ENCODE assay signal across 14 mouse cellular contexts in genomic region chr14:115015299-115015698, GRCm38 (mm10).
DNase-seq lines count a peak whose midpoint lies in the region; ATAC-seq and TF ChIP-seq lines count a peak whose summit lies in the region.
"Had no signal": no experiment of that assay in that cellular context is flagged by ENCODE, and none has a peak within 500 bp of the region (broad histone marks: within the 10 kb centered on the region; RNA-seq: fewer than 3 reads in every experiment).

No protein-coding gene starts in this region.

- H3K27me3 ChIP-seq in heart, adult 2 months (ENCODE audit: control insufficient read depth, insufficient read depth, low read length) = peaks cover 1% of the 10 kb centered on the region; the same call in 1 of the 2 replicates
- H3K27me3 ChIP-seq in lung, embryonic 14.5 days (ENCODE audit: insufficient read depth, low read length) = no peaks in the 10 kb centered on the region
- H3K27me3 ChIP-seq in lung, postnatal 0 days (replicated peaks; ENCODE audit: insufficient read depth, low read length) = no peaks in the 10 kb centered on the region
- H3K27me3 ChIP-seq in midbrain, embryonic 16.5 days (ENCODE audit: control insufficient read depth, insufficient read depth, low read depth, low read length) = no peaks in the 10 kb centered on the region

- 36% methylated on average over 5 of the region's 5 CpGs for WGBS in heart, adult 2 months
- 35% methylated on average over 5 of the region's 5 CpGs for WGBS in lung, embryonic 14.5 days
- 36% methylated on average over 5 of the region's 5 CpGs for WGBS in lung, postnatal 0 days
- WGBS in midbrain, embryonic 16.5 days = 31% methylated on average over 5 of the region's 5 CpGs

- intact Hi-C loops in heart, adult 2 months (cut with DNase I) = no loop called here

- no peak overlapping the region for H3K4me3 ChIP-seq in heart, adult 2 months
- H3K4me3 ChIP-seq in lung, embryonic 14.5 days (ENCODE audit: low read depth, low read length) = no peak overlapping the region
- H3K4me3 ChIP-seq in lung, postnatal 0 days (ENCODE audit: low read depth, low read length) = no peak overlapping the region
- no peak overlapping the region for H3K4me3 ChIP-seq in midbrain, embryonic 16.5 days (ENCODE audit: low read depth, low read length)

- no peak overlapping the region for H3K27ac ChIP-seq in heart, adult 2 months
- no peak overlapping the region for H3K27ac ChIP-seq in lung, embryonic 14.5 days (ENCODE audit: low read depth)
- H3K27ac ChIP-seq in lung, postnatal 0 days (ENCODE audit: low read length) = no peak overlapping the region
- no peak overlapping the region for H3K27ac ChIP-seq in midbrain, embryonic 16.5 days (ENCODE audit: low read length)

- no peak overlapping the region for H3K4me2 ChIP-seq in lung, embryonic 14.5 days
- no peak overlapping the region for H3K4me2 ChIP-seq in lung, postnatal 0 days (replicated peaks; ENCODE audit: low read depth, low read length)
- no peak overlapping the region for H3K4me2 ChIP-seq in midbrain, embryonic 16.5 days (ENCODE audit: low read length)

- DNase-seq in heart, adult 2 months = no peak
- no peak for DNase-seq in heart, adult 8-10 months (ENCODE audit: low spot score)
- DNase-seq in lung, embryonic 14.5 days = no peak
- no peak for DNase-seq in lung, postnatal 0 days (ENCODE audit: low spot score)
- DNase-seq in brain, adult 2 months (ENCODE audit: low read depth, low spot score) = peak; percentile 7
- DNase-seq in cerebellum, postnatal 4 days (ENCODE audit: low spot score in 2 of 2) = no peak
- DNase-seq in ovary, adult 18-20 months (ENCODE audit: low spot score) = no peak
- DNase-seq: adrenal gland, postnatal 10 days; heart, adult 18-20 months; heart, postnatal 14 days; kidney, adult 18-20 months; lung, adult 2 months; thymus, postnatal 4 days had no signal

- TF ChIP-seq CTCF in heart, adult 2 months (IDR thresholded peaks at IDR 0.05) = peak; percentile 21; the same call in 1 of the 2 replicates
- TF ChIP-seq CTCF in lung, embryonic 14.5 days (IDR thresholded peaks at IDR 0.05; ENCODE audit: low read depth) = peak; percentile 11; the same call in 1 of the 2 replicates
- no peak for TF ChIP-seq CTCF in lung, postnatal 0 days (IDR thresholded peaks at IDR 0.05)

- TF ChIP-seq POLR2A in heart, adult 2 months (IDR thresholded peaks at IDR 0.05; ENCODE audit: insufficient read depth, low read depth, low read length) = no peak

- H3K36me3 ChIP-seq in heart, adult 2 months (ENCODE audit: control insufficient read depth, insufficient read depth, low read length) = no peaks in the 10 kb centered on the region
- no peaks in the 10 kb centered on the region for H3K36me3 ChIP-seq in lung, embryonic 14.5 days (ENCODE audit: insufficient read depth)
- no peaks in the 10 kb centered on the region for H3K36me3 ChIP-seq in lung, postnatal 0 days (ENCODE audit: insufficient read depth, low read length)
- H3K36me3 ChIP-seq in midbrain, embryonic 16.5 days (ENCODE audit: control insufficient read depth, insufficient read depth, low read length) = no peaks in the 10 kb centered on the region

- no peak overlapping the region for H3K9ac ChIP-seq in heart, adult 2 months (ENCODE audit: low read depth, low read length)
- no peak overlapping the region for H3K9ac ChIP-seq in lung, embryonic 14.5 days
- H3K9ac ChIP-seq in lung, postnatal 0 days (replicated peaks; ENCODE audit: low read depth) = no peak overlapping the region
- H3K9ac ChIP-seq in midbrain, embryonic 16.5 days (ENCODE audit: low read depth, low read length) = no peak overlapping the region

- H3K79me2 ChIP-seq in heart, adult 2 months (replicated peaks; ENCODE audit: control insufficient read depth, insufficient read depth, low read length) = no peaks in the 10 kb centered on the region

- ATAC-seq in lung, embryonic 14.5 days (ENCODE audit: insufficient read depth) = no peak
- no peak for ATAC-seq in lung, postnatal 0 days
- ATAC-seq in midbrain, embryonic 16.5 days = peak; percentile 58

- TF ChIP-seq EP300 in heart, adult 2 months (IDR thresholded peaks at IDR 0.05; ENCODE audit: insufficient read depth, low read depth, low read length) = no peak
- TF ChIP-seq EP300 in lung, postnatal 0 days (IDR thresholded peaks at IDR 0.05) = no peak

- no peaks in the 10 kb centered on the region for H3K9me3 ChIP-seq in lung, embryonic 14.5 days (ENCODE audit: low read depth, low read length)
- no peaks in the 10 kb centered on the region for H3K9me3 ChIP-seq in lung, postnatal 0 days (ENCODE audit: low read length)
- H3K9me3 ChIP-seq in midbrain, embryonic 16.5 days (replicated peaks; ENCODE audit: control insufficient read depth, low read length, poor library complexity, severe bottlenecking) = no peaks in the 10 kb centered on the region

- H3K4me1 ChIP-seq in heart, adult 2 months (ENCODE audit: control insufficient read depth, insufficient read depth, low read length) = peaks cover 1% of the 10 kb centered on the region
- no peaks in the 10 kb centered on the region for H3K4me1 ChIP-seq in lung, embryonic 14.5 days (ENCODE audit: insufficient read depth)
- no peaks in the 10 kb centered on the region for H3K4me1 ChIP-seq in lung, postnatal 0 days (ENCODE audit: insufficient read depth, low read depth, low read length)
- no peaks in the 10 kb centered on the region; the same call in 1 of the 2 replicates for H3K4me1 ChIP-seq in midbrain, embryonic 16.5 days (ENCODE audit: control insufficient read depth, insufficient read depth, low read length)
